Mouse (Mus musculus) MEL (cell line): ENCODE results near the gene Mrps35. TPM values are rescaled to one million over a fixed set of nuclear protein-coding genes. Genes with fewer than 3 reads are reported as not detected.

Source experiments
- DNase-seq: peaks from one replicate; pipeline ENCODE4 v3.0.0; 2011; ENCODE audit warnings: low read depth, low spot score
- H3K27ac ChIP-seq: 2 replicates; pipeline ENCODE4 v1.5.1; 2012; ENCODE audit warnings: low read depth, mild to moderate bottlenecking, control low read depth, low read length, moderate library complexity; ENCODE audit not compliant: control insufficient read depth
- H3K27me3 ChIP-seq, 2 experiments: fragments of 150-350 bp in 1 of 2; sonication (generic) in 1 of 2; 2 replicates each; pipeline ENCODE4 v1.6.1; 2012; ENCODE audit warnings: low read length in 2 of 2, mild to moderate bottlenecking in 2 of 2, improper control_type of control experiment in 1 of 2, moderate library complexity in 1 of 2; ENCODE audit not compliant: insufficient read depth in 2 of 2, control insufficient read depth in 1 of 2
- H3K36me3 ChIP-seq, 2 experiments: 2 replicates each; pipeline ENCODE4 v1.6.1; 2012 to 2014; ENCODE audit warnings: low read length in 2 of 2, improper control_type of control experiment in 1 of 2, inconsistent platforms in 1 of 2, mild to moderate bottlenecking in 1 of 2; ENCODE audit not compliant: insufficient read depth in 2 of 2, control insufficient read depth in 1 of 2
- H3K4me1 ChIP-seq, 2 experiments: fragments of 150-350 bp in 1 of 2; sonication (generic) in 1 of 2; 2 replicates each; pipeline ENCODE4 v1.6.1; 2012; ENCODE audit warnings: low read length in 2 of 2, improper control_type of control experiment in 1 of 2, mild to moderate bottlenecking in 1 of 2; ENCODE audit not compliant: insufficient read depth in 2 of 2, control insufficient read depth in 1 of 2
- H3K4me3 ChIP-seq, 2 experiments: fragments of 150-350 bp in 1 of 2; sonication (generic) in 1 of 2; 2 replicates each; pipeline ENCODE4 v1.5.1; 2012; ENCODE audit warnings: low read depth in 2 of 2, low read length in 2 of 2, mild to moderate bottlenecking in 2 of 2, moderate library complexity in 2 of 2, control low read depth in 1 of 2, improper control_type of control experiment in 1 of 2; ENCODE audit not compliant: control insufficient read depth in 1 of 2, insufficient read depth in 1 of 2
- H3K79me2 ChIP-seq: 2 replicates; pipeline ENCODE4 v1.6.1; 2012; ENCODE audit warnings: mild to moderate bottlenecking, low read length, moderate library complexity; ENCODE audit not compliant: control insufficient read depth, poor library complexity, insufficient read depth
- H3K9ac ChIP-seq: 2 replicates; pipeline ENCODE4 v1.6.1; 2012; ENCODE audit warnings: low read depth, mild to moderate bottlenecking, control low read depth, low read length, moderate library complexity; ENCODE audit not compliant: control insufficient read depth, poor library complexity, severe bottlenecking
- H3K9me3 ChIP-seq: fragments of 150-350 bp; sonication (generic); replicated peaks from 2 replicates; pipeline ENCODE4 v1.6.1; 2012; ENCODE audit warnings: mild to moderate bottlenecking, low read length, improper control_type of control experiment, moderate library complexity; ENCODE audit not compliant: insufficient read depth
- BHLHE40 ChIP-seq: IDR thresholded peaks from 2 replicates; pipeline ENCODE4 v1.6.1; 2012; ENCODE audit warnings: low read depth, mild to moderate bottlenecking, inconsistent platforms, low read length, improper control_type of control experiment, borderline replicate concordance
- CHD1 ChIP-seq: IDR thresholded peaks from 2 replicates; pipeline ENCODE4 v1.6.1; 2012; ENCODE audit warnings: low read depth, mild to moderate bottlenecking, inconsistent platforms, low read length, improper control_type of control experiment
- CHD2 ChIP-seq: IDR thresholded peaks from 2 replicates; pipeline ENCODE4 v1.6.1; 2011; ENCODE audit warnings: low read length, improper control_type of control experiment
- E2F4 ChIP-seq: IDR thresholded peaks from 2 replicates; pipeline ENCODE4 v1.6.1; 2011; ENCODE audit warnings: low read depth, low read length, improper control_type of control experiment, borderline replicate concordance
- ELF1 ChIP-seq: IDR thresholded peaks from 2 replicates; pipeline ENCODE4 v1.6.1; 2014; ENCODE audit warnings: low read depth, mild to moderate bottlenecking, inconsistent platforms, low read length, improper control_type of control experiment, moderate library complexity
- EP300 ChIP-seq, 2 experiments: IDR thresholded peaks; 2 replicates each; pipeline ENCODE4 v1.6.1; 2011; ENCODE audit warnings: improper control_type of control experiment in 2 of 2, low read length in 2 of 2, low read depth in 1 of 2, mild to moderate bottlenecking in 1 of 2
- ETS1 ChIP-seq: IDR thresholded peaks from 2 replicates; pipeline ENCODE4 v1.6.1; 2012; ENCODE audit warnings: low read depth, mild to moderate bottlenecking, inconsistent platforms, low read length, improper control_type of control experiment, moderate library complexity
- GABPA ChIP-seq: IDR thresholded peaks from 2 replicates; pipeline ENCODE4 v1.6.1; 2012; ENCODE audit warnings: low read depth, mild to moderate bottlenecking, inconsistent platforms, low read length, improper control_type of control experiment, moderate library complexity
- GATA1 ChIP-seq: IDR thresholded peaks from 2 replicates; pipeline ENCODE4 v1.6.1; 2011; ENCODE audit warnings: low read depth, low read length, improper control_type of control experiment
- HCFC1 ChIP-seq: IDR thresholded peaks from 2 replicates; pipeline ENCODE4 v1.6.1; 2012; ENCODE audit warnings: low read depth, mild to moderate bottlenecking, inconsistent platforms, low read length, improper control_type of control experiment, moderate library complexity
- KAT2A ChIP-seq: conservative IDR thresholded peaks from 2 replicates; pipeline ENCODE4 v1.6.1; 2012; ENCODE audit warnings: low read depth, low read length, improper control_type of control experiment, inconsistent platforms
- MAFK ChIP-seq: IDR thresholded peaks from 2 replicates; pipeline ENCODE4 v1.6.1; 2011; ENCODE audit warnings: low read depth, mild to moderate bottlenecking, low read length, improper control_type of control experiment, borderline replicate concordance
- MAX ChIP-seq: IDR thresholded peaks from 2 replicates; pipeline ENCODE4 v1.6.1; 2011; ENCODE audit warnings: low read length, improper control_type of control experiment
- MAZ ChIP-seq: IDR thresholded peaks from 2 replicates; pipeline ENCODE4 v1.6.1; 2012; ENCODE audit warnings: low read depth, mild to moderate bottlenecking, inconsistent platforms, low read length, improper control_type of control experiment
- MEF2A ChIP-seq: IDR thresholded peaks from 2 replicates; pipeline ENCODE4 v1.6.1; 2014; ENCODE audit warnings: low read depth, mild to moderate bottlenecking, inconsistent platforms, low read length, improper control_type of control experiment; ENCODE audit not compliant: poor library complexity, insufficient replicate concordance, severe bottlenecking; ENCODE audit errors: extremely low read depth
- MXI1 ChIP-seq: IDR thresholded peaks from 2 replicates; pipeline ENCODE4 v1.6.1; 2011; ENCODE audit warnings: mild to moderate bottlenecking, low read depth, low read length, improper control_type of control experiment
- MYB ChIP-seq: IDR thresholded peaks from 2 replicates; pipeline ENCODE4 v1.6.1; 2011; ENCODE audit warnings: mild to moderate bottlenecking, low read depth, low read length, improper control_type of control experiment
- MYC ChIP-seq: IDR thresholded peaks from 2 replicates; pipeline ENCODE4 v1.6.1; 2011; ENCODE audit warnings: low read depth, mild to moderate bottlenecking, low read length, improper control_type of control experiment, moderate library complexity
- POLR2A ChIP-seq, 2 experiments: IDR thresholded peaks; 2 replicates each; pipeline ENCODE4 v1.6.1; 2011 to 2012; ENCODE audit warnings: low read length in 2 of 2, mild to moderate bottlenecking in 2 of 2, control low read depth in 1 of 2, improper control_type of control experiment in 1 of 2, low read depth in 1 of 2, moderate library complexity in 1 of 2; ENCODE audit not compliant: control insufficient read depth in 1 of 2, insufficient read depth in 1 of 2, poor library complexity in 1 of 2
- POLR2AphosphoS2 ChIP-seq: IDR thresholded peaks from 2 replicates; pipeline ENCODE4 v1.6.1; 2011; ENCODE audit warnings: low read length, improper control_type of control experiment
- POLR2AphosphoS5 ChIP-seq: IDR thresholded peaks from 2 replicates; pipeline ENCODE4 v1.6.1; 2012; ENCODE audit warnings: low read depth, borderline replicate concordance, mild to moderate bottlenecking, inconsistent platforms, low read length, moderate library complexity, mixed read lengths
- RAD21 ChIP-seq: IDR thresholded peaks from 2 replicates; pipeline ENCODE4 v1.6.1; 2011; ENCODE audit warnings: mild to moderate bottlenecking, low read depth, low read length, improper control_type of control experiment
- RCOR1 ChIP-seq: IDR thresholded peaks from 2 replicates; pipeline ENCODE4 v1.6.1; 2012; ENCODE audit warnings: low read depth, mild to moderate bottlenecking, inconsistent platforms, low read length, improper control_type of control experiment
- SIN3A ChIP-seq: IDR thresholded peaks from 2 replicates; pipeline ENCODE4 v1.6.1; 2012; ENCODE audit warnings: low read length, improper control_type of control experiment, inconsistent platforms
- SMC3 ChIP-seq: IDR thresholded peaks from 2 replicates; pipeline ENCODE4 v1.6.1; 2011; ENCODE audit warnings: low read depth, low read length, improper control_type of control experiment
- TAL1 ChIP-seq: IDR thresholded peaks from 2 replicates; pipeline ENCODE4 v1.6.1; 2012; ENCODE audit warnings: mild to moderate bottlenecking, inconsistent platforms, low read length, moderate library complexity, mixed read lengths
- TBP ChIP-seq: IDR thresholded peaks from 2 replicates; pipeline ENCODE4 v1.8.0; 2011; ENCODE audit warnings: low read depth, low read length, improper control_type of control experiment
- UBTF ChIP-seq: IDR thresholded peaks from 2 replicates; pipeline ENCODE4 v1.6.1; 2012; ENCODE audit warnings: low read depth, mild to moderate bottlenecking, inconsistent platforms, low read length, improper control_type of control experiment, moderate library complexity, borderline replicate concordance; ENCODE audit not compliant: insufficient read depth
- USF1 ChIP-seq: IDR thresholded peaks from 2 replicates; pipeline ENCODE4 v1.6.1; 2014; ENCODE audit warnings: low read depth, mild to moderate bottlenecking, inconsistent platforms, low read length, improper control_type of control experiment, moderate library complexity
- USF2 ChIP-seq, 2 experiments: IDR thresholded peaks; 2 replicates each; pipeline ENCODE4 v1.6.1; 2011 to 2012; ENCODE audit warnings: improper control_type of control experiment in 2 of 2, low read length in 2 of 2, borderline replicate concordance in 1 of 2, inconsistent platforms in 1 of 2, low read depth in 1 of 2, mild to moderate bottlenecking in 1 of 2; ENCODE audit not compliant: insufficient read depth in 1 of 2
- ZC3H11A ChIP-seq: IDR thresholded peaks from 2 replicates; pipeline ENCODE4 v1.6.1; 2012; ENCODE audit warnings: low read depth, mild to moderate bottlenecking, inconsistent platforms, low read length, improper control_type of control experiment
- ZMIZ1 ChIP-seq: IDR thresholded peaks from 2 replicates; pipeline ENCODE4 v1.6.1; 2012; ENCODE audit warnings: low read depth, mild to moderate bottlenecking, inconsistent platforms, low read length, improper control_type of control experiment, moderate library complexity
- polyA plus RNA-seq, 2 experiments: library from polyadenylated mRNA; stranded (reverse) in 1 of 2; unstranded in 1 of 2; fragments of >175 nt in 1 of 2; fragments of >200 nt in 1 of 2; gene quantifications; 2 replicates each; pipeline versions ENCODE4 v1.2.1 to v1.2.4; 2012; ENCODE audit warnings: low replicate concordance in 2 of 2, low read depth in 1 of 2; ENCODE audit not compliant: insufficient read length in 2 of 2, insufficient read depth in 1 of 2, missing spikeins in 1 of 2
- total RNA-seq: library from RNA; depleted of rRNA; stranded (reverse); fragments of 300-350 nt; gene quantifications from 2 replicates; pipeline ENCODE4 v1.2.3, GENCODE M21; 2012

The Mrps35 gene
- total and polyA plus RNA-seq, 3 experiments: 99.0 to 148 TPM; not detected in 1

DNA sequence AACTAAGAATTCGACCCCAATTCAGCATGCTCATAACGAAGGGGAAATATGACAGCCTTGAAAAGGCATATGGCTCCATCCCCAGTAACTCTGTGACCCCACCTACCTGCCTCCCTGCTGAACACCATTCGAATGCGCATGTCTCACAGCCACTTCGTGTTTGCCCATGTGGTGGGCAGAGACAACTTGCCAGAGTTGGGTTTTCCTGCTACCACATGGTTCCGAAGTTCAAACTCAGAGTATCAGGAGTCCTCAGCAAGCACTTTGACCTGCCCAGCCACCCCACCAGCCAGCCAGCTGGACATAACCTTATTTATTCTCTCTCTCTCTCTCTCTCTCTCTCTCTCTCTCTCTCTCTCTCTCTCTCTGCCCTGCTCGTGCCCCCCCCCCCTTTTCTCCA is 45.2 kb downstream of the Mrps35 start:
- Histone ChIP-seq H3K36me3 (peaks cover 0 to 10% of the 10 kb centered on the region in 2 experiments; a peak in 2 of 4 replicates), H3K9ac (no peak overlapping the region), H3K27ac (no peak overlapping the region), H3K4me3 (no peak overlapping the region)
- no peak for TF ChIP-seq GABPA
- TF ChIP-seq, all 39 proteins: peak for 0
- Histone ChIP-seq H3K9me3 (no peaks in the 10 kb centered on the region), H3K79me2 (peaks cover 14% of the 10 kb centered on the region), H3K4me1 (peaks cover 5 to 19% of the 10 kb centered on the region in 2 experiments; a peak in 3 of 4 replicates), H3K27me3 (no peaks in the 10 kb centered on the region)
- no peak for DNase-seq

DNA sequence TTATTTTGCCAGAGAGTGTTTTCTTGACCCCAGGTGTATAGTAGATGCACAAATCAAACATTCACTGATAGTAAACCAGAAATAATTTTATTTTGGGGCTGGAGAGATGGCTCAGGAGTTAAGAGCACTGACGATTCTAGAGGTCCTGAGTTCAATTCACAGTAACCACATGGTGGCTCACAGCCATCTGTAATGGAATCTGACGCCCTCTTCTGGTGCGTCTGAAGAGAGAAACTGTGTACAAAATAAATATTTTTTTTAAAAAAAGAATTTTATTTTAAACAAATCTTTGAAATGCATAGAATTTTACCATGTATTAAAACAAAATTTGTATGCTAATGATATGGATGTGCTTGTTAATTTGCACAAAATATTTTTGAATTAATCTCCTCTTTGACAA is 46.0 kb downstream of the Mrps35 start:
- H3K79me2 ChIP-seq: peaks cover 21% of the 10 kb centered on the region
- H3K27me3 ChIP-seq: no peaks in the 10 kb centered on the region
- peaks cover 5 to 23% of the 10 kb centered on the region in 2 experiments; a peak in 3 of 4 replicates for H3K4me1 ChIP-seq
- no peak overlapping the region for H3K27ac ChIP-seq
- H3K36me3 ChIP-seq: peaks cover 0 to 15% of the 10 kb centered on the region in 2 experiments; a peak in 2 of 4 replicates
- no peak overlapping the region for H3K4me3 ChIP-seq
- no peak overlapping the region for H3K9ac ChIP-seq
- peak; percentile 32 for DNase-seq
- H3K9me3 ChIP-seq: no peaks in the 10 kb centered on the region
- TF ChIP-seq POLR2A (IDR thresholded peaks at IDR 0.05; ENCODE audit: control insufficient read depth in 1 of 2, insufficient read depth in 1 of 2, low read depth in 1 of 2, low read length in 2 of 2, poor library complexity in 1 of 2): no peak
- TF ChIP-seq MAZ: no peak
- no peak for TF ChIP-seq HCFC1
- TF ChIP-seq POLR2AphosphoS2: no peak
- no peak for TF ChIP-seq SIN3A
- no peak for TF ChIP-seq TBP
- TF ChIP-seq POLR2AphosphoS5: no peak
- peak; percentile 49 for TF ChIP-seq SMC3
- no peak for TF ChIP-seq BHLHE40
- no peak for TF ChIP-seq CHD2
- no peak for TF ChIP-seq RCOR1
- TF ChIP-seq MAFK: no peak
- no peak for TF ChIP-seq USF2 (IDR thresholded peaks at IDR 0.05; ENCODE audit: borderline replicate concordance in 1 of 2, insufficient read depth in 1 of 2, low read depth in 1 of 2, low read length in 2 of 2)
- no peak for TF ChIP-seq ELF1
- peak; percentile 39 for TF ChIP-seq RAD21
- no peak for TF ChIP-seq KAT2A
- no peak for TF ChIP-seq MAX
- TF ChIP-seq MXI1: no peak
- no peak for TF ChIP-seq ZMIZ1
- no peak for TF ChIP-seq CHD1
- no peak for TF ChIP-seq GATA1
- no peak for TF ChIP-seq EP300 (IDR thresholded peaks at IDR 0.05; ENCODE audit: low read depth in 1 of 2, low read length in 2 of 2)
- no peak for TF ChIP-seq ZC3H11A
- no peak for TF ChIP-seq ETS1
- TF ChIP-seq UBTF: no peak
- no peak for TF ChIP-seq E2F4
- peak; percentile 70; the same call in 1 of the 2 replicates for TF ChIP-seq MYC
- TF ChIP-seq TAL1: no peak
- peak; percentile 47; the same call in 1 of the 2 replicates for TF ChIP-seq USF1
- no peak for TF ChIP-seq MYB
- no peak for TF ChIP-seq MEF2A
